Mouse (Mus musculus): Measurements from ENCODE around the gene Pdyn. TPM values are rescaled to one million over a fixed set of nuclear protein-coding genes. Genes with fewer than 3 reads are reported as not detected.

Pdyn gene
- 3.8 and 4.2 TPM in 2 replicates for polyA plus RNA-seq (2015; fragmentation: Nextera tagmentation; extraction: Ambion mirVana)

GRCm38 (mm10) chr2:129699484-129700158 is at the start of gene Pdyn:
TSS of gene Pdyn (minus strand) at chr2:129699844.
- Histone ChIP-seq H3K4me1 (replicated peaks) (peaks cover 18% of the 10 kb centered on the region), H3K4me3 (replicated peaks) (peak within 1 kb of the TSS; percentile 35), H3K9me3 (no peaks in the 10 kb centered on the region), H3K4me2 (replicated peaks) (peak within 1 kb of the TSS; percentile 58), H3K9ac (replicated peaks) (peak within 1 kb of the TSS; percentile 32; the same call in 1 of the 2 replicates), H3K27ac (no peak within 1 kb of the TSS), H3K27me3 (peaks cover 33% of the 10 kb centered on the region), H3K36me3 (no peaks in the 10 kb centered on the region)
- WGBS: 6% methylated on average over 20 of the region's 20 CpGs
- peak; percentile 81 for ATAC-seq

DNA sequence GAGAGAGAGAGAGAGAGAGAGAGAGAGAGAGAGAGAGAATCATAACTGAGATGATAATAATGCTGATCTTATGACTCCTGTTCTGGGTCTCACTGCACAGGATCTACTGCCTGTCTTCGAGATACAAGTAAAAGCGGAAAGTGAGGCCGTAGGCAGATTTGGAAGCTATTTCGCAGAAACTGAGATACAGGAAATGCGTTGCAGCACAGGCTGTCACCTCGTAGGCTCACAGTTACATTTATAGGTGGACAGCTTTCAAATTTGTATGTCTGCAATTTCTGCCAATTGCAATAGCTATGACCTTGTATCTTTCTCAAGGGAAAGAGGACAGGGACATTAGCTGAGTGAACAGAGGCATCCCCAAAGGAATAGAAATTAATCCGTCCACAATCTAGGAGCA is 42.4 kb upstream of the Pdyn start:
- no peaks in the 10 kb centered on the region for H3K27me3 ChIP-seq
- no peak overlapping the region for H3K27ac ChIP-seq
- H3K4me1 ChIP-seq (replicated peaks): no peaks in the 10 kb centered on the region
- H3K9me3 ChIP-seq: no peaks in the 10 kb centered on the region
- ATAC-seq: no peak
- H3K9ac ChIP-seq (replicated peaks): no peak overlapping the region
- WGBS: 93% methylated on average over 7 of the region's 7 CpGs
- H3K36me3 ChIP-seq: no peaks in the 10 kb centered on the region
- H3K4me3 ChIP-seq (replicated peaks): no peak overlapping the region
- no peak overlapping the region for H3K4me2 ChIP-seq (replicated peaks)

- no peak overlapping the region for H3K4me2 ChIP-seq (replicated peaks)
- H3K27ac ChIP-seq: no peak overlapping the region
- WGBS: 83% methylated on average over 3 of the region's 3 CpGs
- H3K27me3 ChIP-seq: no peaks in the 10 kb centered on the region
- no peaks in the 10 kb centered on the region for H3K9me3 ChIP-seq
- ATAC-seq: no peak
- no peaks in the 10 kb centered on the region for H3K4me1 ChIP-seq (replicated peaks)
- H3K36me3 ChIP-seq: no peaks in the 10 kb centered on the region
- H3K9ac ChIP-seq (replicated peaks): no peak overlapping the region
- H3K4me3 ChIP-seq (replicated peaks): no peak overlapping the region
Observed at GRCm38 (mm10) chr2:129740515-129740914, 40.9 kb upstream of the Pdyn start.

DNA sequence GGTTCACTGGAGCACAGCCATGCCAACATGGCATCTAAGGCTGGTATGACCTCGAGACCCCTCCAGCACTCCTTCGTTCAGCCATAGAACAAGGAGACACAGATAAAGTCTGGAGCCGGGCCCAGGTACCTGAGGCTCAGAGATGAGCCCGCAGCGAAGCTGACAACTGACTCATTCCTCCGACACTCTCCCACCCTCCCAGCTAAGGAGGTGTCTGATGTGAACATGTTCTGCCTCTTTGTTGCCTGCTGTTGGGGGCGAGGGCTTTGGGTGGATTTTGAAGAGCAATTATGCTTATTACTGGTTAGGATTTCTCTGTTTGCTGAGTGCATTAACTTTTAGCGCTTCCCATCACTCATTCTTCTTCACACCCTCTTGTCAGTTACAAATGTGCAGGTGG is 34.4 kb upstream of the Pdyn start:
- H3K9me3 ChIP-seq: no peaks in the 10 kb centered on the region
- ATAC-seq: no peak
- H3K27me3 ChIP-seq: no peaks in the 10 kb centered on the region
- H3K4me1 ChIP-seq (replicated peaks): no peaks in the 10 kb centered on the region
- 91% methylated on average over 8 of the region's 8 CpGs for WGBS
- H3K4me2 ChIP-seq (replicated peaks): no peak overlapping the region
- H3K27ac ChIP-seq: no peak overlapping the region
- H3K36me3 ChIP-seq: no peaks in the 10 kb centered on the region
- H3K4me3 ChIP-seq (replicated peaks): no peak overlapping the region
- no peak overlapping the region for H3K9ac ChIP-seq (replicated peaks)

GRCm38 (mm10) chr2:129729681-129730080 is 30.0 kb upstream of the Pdyn start:
- H3K4me3 ChIP-seq (replicated peaks): no peak overlapping the region
- no peak for ATAC-seq
- no peaks in the 10 kb centered on the region for H3K4me1 ChIP-seq (replicated peaks)
- H3K27me3 ChIP-seq: no peaks in the 10 kb centered on the region
- no peaks in the 10 kb centered on the region for H3K36me3 ChIP-seq
- H3K4me2 ChIP-seq (replicated peaks): no peak overlapping the region
- 94% methylated on average over 1 of the region's 1 CpGs for WGBS
- no peak overlapping the region for H3K27ac ChIP-seq
- no peaks in the 10 kb centered on the region for H3K9me3 ChIP-seq
- H3K9ac ChIP-seq (replicated peaks): no peak overlapping the region

GRCm38 (mm10) chr2:129715671-129716070 is 16.0 kb upstream of the Pdyn start:
- Histone ChIP-seq H3K4me2 (replicated peaks) (no peak overlapping the region), H3K4me3 (replicated peaks) (no peak overlapping the region), H3K9ac (replicated peaks) (no peak overlapping the region), H3K4me1 (replicated peaks) (no peaks in the 10 kb centered on the region), H3K9me3 (0 out of 2 replicates have a peak, but pooled peaks cover 5% of the 10 kb centered on the region), H3K27ac (no peak overlapping the region), H3K36me3 (no peaks in the 10 kb centered on the region), H3K27me3 (no peaks in the 10 kb centered on the region)
- ATAC-seq: 0 out of 2 replicates have a peak, but pooled peaks have one; percentile 45
- 21% methylated on average over 10 of the region's 10 CpGs for WGBS

GRCm38 (mm10) chr2:129713026-129713544 is 13.4 kb upstream of the Pdyn start:
- Histone ChIP-seq H3K4me1 (replicated peaks) (no peaks in the 10 kb centered on the region), H3K9me3 (no peaks in the 10 kb centered on the region), H3K9ac (replicated peaks) (no peak overlapping the region), H3K36me3 (no peaks in the 10 kb centered on the region), H3K27me3 (no peaks in the 10 kb centered on the region), H3K27ac (no peak overlapping the region), H3K4me2 (replicated peaks) (no peak overlapping the region), H3K4me3 (replicated peaks) (no peak overlapping the region)
- 79% methylated on average over 5 of the region's 5 CpGs for WGBS
- no peak for ATAC-seq

- 18% methylated on average over 4 of the region's 4 CpGs for WGBS
- H3K36me3 ChIP-seq: no peaks in the 10 kb centered on the region
- H3K4me3 ChIP-seq (replicated peaks): no peak overlapping the region
- ATAC-seq: peak; percentile 61; the same call in 1 of the 2 replicates
- H3K4me2 ChIP-seq (replicated peaks): no peak overlapping the region
- H3K9me3 ChIP-seq: no peaks in the 10 kb centered on the region
- H3K4me1 ChIP-seq (replicated peaks): peaks cover 13% of the 10 kb centered on the region
- H3K27ac ChIP-seq: no peak overlapping the region
- peaks cover 27% of the 10 kb centered on the region for H3K27me3 ChIP-seq
- no peak overlapping the region for H3K9ac ChIP-seq (replicated peaks)
Observed at GRCm38 (mm10) chr2:129696059-129696458, 3.6 kb downstream of the Pdyn start.

- WGBS: 66% methylated on average over 6 of the region's 6 CpGs
Observed at GRCm38 (mm10) chr2:129694303-129694702, 5.3 kb downstream of the Pdyn start.

DNA sequence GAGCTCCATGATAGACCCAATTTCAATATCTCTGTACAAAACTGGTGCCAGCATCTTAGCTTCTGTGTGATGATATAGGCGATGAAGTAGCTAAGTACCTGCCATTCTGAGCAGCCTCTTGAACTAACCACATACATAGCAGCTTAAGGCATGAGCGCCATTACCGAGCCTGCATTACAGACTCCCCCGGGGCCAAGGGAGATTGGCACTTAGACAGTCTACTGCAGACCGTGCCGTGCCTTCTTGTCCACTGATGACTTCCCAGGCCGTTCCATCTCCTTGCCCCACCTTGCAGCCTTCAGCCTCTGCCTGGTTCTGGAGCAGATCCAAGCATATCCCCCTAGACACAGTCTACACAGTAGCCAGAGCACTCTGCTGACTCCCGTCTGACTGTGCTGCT is 7.0 kb downstream of the Pdyn start:
- WGBS: 83% methylated on average over 8 of the region's 8 CpGs
- Histone ChIP-seq H3K4me1 (replicated peaks) (peaks cover 2% of the 10 kb centered on the region; the same call in 1 of the 2 replicates), H3K4me3 (replicated peaks) (no peak overlapping the region), H3K9me3 (no peaks in the 10 kb centered on the region), H3K9ac (replicated peaks) (no peak overlapping the region), H3K4me2 (replicated peaks) (no peak overlapping the region), H3K27me3 (0 out of 2 replicates have a peak, but pooled peaks cover 2% of the 10 kb centered on the region), H3K36me3 (no peaks in the 10 kb centered on the region), H3K27ac (no peak overlapping the region)
- no peak for ATAC-seq

More at GRCm38 (mm10) chr2:129694303-129694702, 5.3 kb downstream of the Pdyn start:
- H3K27me3 ChIP-seq: peaks cover 15% of the 10 kb centered on the region
- H3K4me1 ChIP-seq (replicated peaks): peaks cover 4% of the 10 kb centered on the region
- H3K27ac ChIP-seq: no peak overlapping the region
- H3K4me3 ChIP-seq (replicated peaks): no peak overlapping the region
- H3K4me2 ChIP-seq (replicated peaks): no peak overlapping the region
- ATAC-seq: no peak
- H3K9me3 ChIP-seq: no peaks in the 10 kb centered on the region
- no peak overlapping the region for H3K9ac ChIP-seq (replicated peaks)
- H3K36me3 ChIP-seq: no peaks in the 10 kb centered on the region

DNA sequence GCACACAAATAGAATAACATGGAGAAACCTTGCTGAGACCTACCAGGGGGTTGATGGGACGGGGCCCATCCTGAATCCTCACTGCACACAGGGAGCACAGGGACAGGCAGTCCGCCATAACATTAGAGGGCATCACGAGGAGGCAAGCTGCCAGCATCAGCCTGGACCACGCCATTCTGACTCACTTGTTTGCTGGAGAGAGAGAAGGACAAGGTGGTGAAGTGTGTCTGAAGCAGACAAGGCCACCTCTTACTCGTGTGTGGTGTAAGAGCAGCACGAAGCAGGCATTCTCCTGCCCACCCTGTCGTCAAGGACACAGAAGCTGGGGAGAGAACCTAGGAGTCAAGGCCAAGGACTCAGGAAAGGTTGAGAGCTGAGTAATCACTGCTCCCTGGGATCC is 9.9 kb downstream of the Pdyn start:
- no peak for ATAC-seq
- H3K27ac ChIP-seq: no peak overlapping the region
- 90% methylated on average over 7 of the region's 7 CpGs for WGBS
- no peaks in the 10 kb centered on the region for H3K9me3 ChIP-seq
- H3K9ac ChIP-seq (replicated peaks): no peak overlapping the region
- no peak overlapping the region for H3K4me3 ChIP-seq (replicated peaks)
- H3K4me1 ChIP-seq (replicated peaks): peaks cover 13% of the 10 kb centered on the region
- no peaks in the 10 kb centered on the region for H3K27me3 ChIP-seq
- H3K4me2 ChIP-seq (replicated peaks): no peak overlapping the region
- H3K36me3 ChIP-seq: no peaks in the 10 kb centered on the region

GRCm38 (mm10) chr2:129688036-129688625 is 11.5 kb downstream of the Pdyn start:
- Histone ChIP-seq H3K27me3 (no peaks in the 10 kb centered on the region), H3K27ac (no peak overlapping the region), H3K9me3 (no peaks in the 10 kb centered on the region), H3K9ac (replicated peaks) (no peak overlapping the region), H3K4me3 (replicated peaks) (no peak overlapping the region), H3K4me2 (replicated peaks) (no peak overlapping the region), H3K4me1 (replicated peaks) (peaks cover 13% of the 10 kb centered on the region), H3K36me3 (no peaks in the 10 kb centered on the region)
- WGBS: 95% methylated on average over 28 of the region's 28 CpGs
- ATAC-seq: no peak

Data from midbrain, embryonic 13.5 days (tissue).